Mouse (Mus musculus): ENCODE measurements around the gene Slc38a4.

Gene Slc38a4

DNA sequence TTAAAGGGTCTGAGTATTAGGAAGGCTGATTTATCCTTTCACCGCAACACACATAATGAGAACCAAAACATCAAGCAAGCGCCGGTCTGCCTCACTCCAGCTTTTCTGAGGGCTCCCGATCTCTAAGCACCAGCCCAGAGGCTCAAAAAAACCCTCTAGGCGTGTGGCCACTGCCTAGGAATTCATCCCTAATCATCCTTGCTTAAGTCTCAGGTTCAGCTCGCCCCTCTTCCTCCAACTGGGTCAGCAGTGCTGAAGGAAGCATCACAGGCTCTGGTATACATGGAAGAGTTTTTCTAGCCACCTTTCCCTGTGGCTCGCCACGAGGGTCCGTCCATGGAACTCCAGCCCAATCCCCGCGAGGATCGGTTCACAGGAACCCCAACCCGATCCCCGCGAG, 1.6 kb downstream of the Slc38a4 start:
- DNase-seq (ENCODE audit: low read depth, low spot score), result no peak

DNA sequence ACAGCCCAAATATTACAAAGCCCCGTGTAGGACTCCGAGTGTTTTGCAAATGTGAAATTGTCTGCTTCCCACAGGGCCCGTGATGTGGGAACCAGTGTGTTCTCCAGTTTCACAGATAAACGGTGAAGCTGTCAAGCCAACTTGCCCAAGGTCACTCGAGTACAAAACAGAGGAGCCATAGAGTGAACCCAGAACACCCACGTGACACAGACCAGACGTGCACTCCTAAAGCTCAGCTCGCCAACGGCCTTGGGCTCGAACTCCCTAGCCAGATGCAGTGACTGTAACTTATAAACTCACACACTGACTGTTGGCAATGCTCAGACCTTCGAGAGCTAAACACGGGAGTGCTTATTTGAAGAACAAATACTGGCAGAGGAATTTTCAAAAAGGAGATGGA, 5.3 kb downstream of the Slc38a4 start:
- no peak for DNase-seq (ENCODE audit: low read depth, low spot score)

GRCm38 (mm10) chr15:97050011-97050410, 5.7 kb downstream of the Slc38a4 start:
- DNase-seq (ENCODE audit: low read depth, low spot score), result no peak

GRCm38 (mm10) chr15:97049281-97049841, 6.4 kb downstream of the Slc38a4 start:
- DNase-seq (ENCODE audit: low read depth, low spot score), result no peak

DNA sequence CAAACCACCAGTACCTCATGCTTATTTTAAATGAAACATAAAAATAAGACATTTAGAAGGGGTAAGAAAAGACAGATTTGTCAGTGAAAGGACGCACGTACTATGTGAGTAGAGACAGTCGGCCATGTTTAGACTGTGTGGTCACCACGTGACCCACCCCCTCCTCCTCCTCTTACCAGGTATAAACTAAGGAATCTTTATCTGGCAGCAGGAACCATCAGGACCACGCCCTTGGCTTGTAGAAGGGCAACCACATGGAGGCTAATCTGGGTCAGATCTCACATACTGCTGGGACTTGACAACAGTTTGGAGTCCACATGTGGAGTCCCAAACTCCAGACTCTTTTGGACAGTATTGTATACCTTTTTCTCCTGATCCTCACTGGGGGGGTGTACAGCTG, 7.5 kb downstream of the Slc38a4 start:
- DNase-seq (ENCODE audit: low read depth, low spot score), result no peak

- DNase-seq (ENCODE audit: low read depth, low spot score), result no peak
Measured at GRCm38 (mm10) chr15:97043921-97044320, 11.8 kb downstream of the Slc38a4 start.

DNA sequence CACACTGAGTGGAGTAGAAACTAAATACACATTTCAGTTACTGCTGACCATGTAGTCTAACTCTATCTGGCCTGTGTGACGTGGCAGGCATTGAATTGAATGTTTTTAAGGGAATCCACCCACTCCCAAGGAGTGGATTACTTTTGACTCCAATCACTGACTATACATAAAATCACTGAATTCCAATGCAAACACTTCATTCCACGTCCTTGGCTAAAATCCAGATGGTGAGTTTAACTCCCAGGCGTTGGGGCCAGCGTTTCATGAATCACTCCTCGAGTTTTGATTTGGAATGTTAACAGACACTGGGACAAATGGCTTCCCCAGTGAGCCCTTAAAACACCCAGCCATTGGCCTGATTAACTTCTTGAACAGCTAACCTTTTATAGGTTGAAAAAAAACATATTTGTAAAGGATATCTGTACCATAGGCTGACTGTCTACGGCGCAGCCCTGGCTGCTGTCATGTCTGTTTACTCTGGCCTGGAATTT, 13.7 kb downstream of the Slc38a4 start:
- DNase-seq (ENCODE audit: low read depth, low spot score), result no peak

DNA sequence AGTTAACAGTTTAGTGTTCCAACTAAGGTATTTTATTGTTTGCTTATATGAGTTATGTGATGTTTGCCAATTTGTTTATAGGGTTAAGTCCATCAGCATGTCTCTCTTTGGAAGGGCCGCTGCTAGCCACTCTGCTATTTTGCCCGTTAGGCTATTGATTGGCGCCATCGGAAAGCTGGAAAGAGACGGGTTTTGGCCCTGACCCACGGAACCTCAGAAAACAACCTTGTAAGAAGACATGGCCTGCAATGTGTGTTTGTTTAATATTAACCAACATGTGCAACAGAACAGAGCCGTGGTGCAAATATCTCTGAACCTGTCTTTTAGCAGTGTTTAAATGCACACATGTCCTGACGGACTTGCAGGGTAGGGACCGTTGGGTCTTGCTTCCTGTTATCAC, 14.6 kb downstream of the Slc38a4 start:
- no peak for DNase-seq (ENCODE audit: low read depth, low spot score)

- no peak for DNase-seq (ENCODE audit: low read depth, low spot score)
Measured at GRCm38 (mm10) chr15:97037710-97038109, 18.0 kb downstream of the Slc38a4 start.

- no peak for DNase-seq (ENCODE audit: low read depth, low spot score)
Measured at GRCm38 (mm10) chr15:97035892-97036291, 19.9 kb downstream of the Slc38a4 start.

DNA sequence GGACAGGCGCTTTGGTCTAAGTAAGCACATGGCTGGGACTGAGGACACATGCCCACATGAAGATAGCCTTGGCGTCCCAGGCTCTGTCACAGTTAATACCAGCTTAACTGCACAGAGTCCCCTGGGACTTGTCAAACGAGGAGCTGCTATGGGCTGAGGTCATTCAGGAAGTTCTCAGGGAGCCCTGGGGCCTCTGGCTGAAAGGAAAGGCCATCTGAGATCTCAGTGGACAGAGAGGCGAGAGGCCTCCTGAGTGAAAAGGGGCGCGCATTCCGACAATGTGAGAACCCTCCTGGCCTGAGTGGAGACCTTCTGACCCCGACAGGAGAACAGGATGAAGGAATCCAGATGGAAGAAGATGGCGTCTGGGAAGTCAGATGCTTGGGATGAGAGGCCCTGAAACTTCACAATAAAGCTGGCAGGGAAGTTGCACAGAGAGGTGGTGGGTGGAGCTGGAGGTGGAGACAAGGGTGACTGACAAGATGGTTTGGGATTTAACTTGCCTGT, 22.2 kb downstream of the Slc38a4 start:
- DNase-seq (ENCODE audit: low read depth, low spot score), result no peak

DNA sequence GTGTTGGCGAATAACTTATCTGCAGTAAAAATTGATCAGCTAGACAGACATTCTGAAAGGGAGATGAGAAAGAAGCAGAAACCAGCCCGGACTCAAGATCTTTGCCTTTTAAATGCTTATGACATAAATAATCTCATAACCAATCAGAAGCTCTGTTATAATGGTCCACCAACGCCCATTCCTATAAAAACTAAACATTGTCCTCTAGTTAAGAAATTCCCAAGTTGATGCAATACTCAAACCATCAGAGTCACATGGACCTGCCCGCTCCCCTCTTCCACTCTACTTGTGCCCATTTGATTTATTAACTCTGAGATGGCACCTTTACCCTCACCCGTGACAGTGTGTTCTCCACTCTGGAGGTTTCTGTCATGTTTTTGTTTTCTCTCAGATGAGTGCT, 23.9 kb downstream of the Slc38a4 start:
- DNase-seq (ENCODE audit: low read depth, low spot score), result no peak

- no peak for DNase-seq (ENCODE audit: low read depth, low spot score)
Measured at GRCm38 (mm10) chr15:97030984-97031492, 24.7 kb downstream of the Slc38a4 start.

- no peak for DNase-seq (ENCODE audit: low read depth, low spot score)
Measured at GRCm38 (mm10) chr15:97030136-97030535, 25.6 kb downstream of the Slc38a4 start.

DNA sequence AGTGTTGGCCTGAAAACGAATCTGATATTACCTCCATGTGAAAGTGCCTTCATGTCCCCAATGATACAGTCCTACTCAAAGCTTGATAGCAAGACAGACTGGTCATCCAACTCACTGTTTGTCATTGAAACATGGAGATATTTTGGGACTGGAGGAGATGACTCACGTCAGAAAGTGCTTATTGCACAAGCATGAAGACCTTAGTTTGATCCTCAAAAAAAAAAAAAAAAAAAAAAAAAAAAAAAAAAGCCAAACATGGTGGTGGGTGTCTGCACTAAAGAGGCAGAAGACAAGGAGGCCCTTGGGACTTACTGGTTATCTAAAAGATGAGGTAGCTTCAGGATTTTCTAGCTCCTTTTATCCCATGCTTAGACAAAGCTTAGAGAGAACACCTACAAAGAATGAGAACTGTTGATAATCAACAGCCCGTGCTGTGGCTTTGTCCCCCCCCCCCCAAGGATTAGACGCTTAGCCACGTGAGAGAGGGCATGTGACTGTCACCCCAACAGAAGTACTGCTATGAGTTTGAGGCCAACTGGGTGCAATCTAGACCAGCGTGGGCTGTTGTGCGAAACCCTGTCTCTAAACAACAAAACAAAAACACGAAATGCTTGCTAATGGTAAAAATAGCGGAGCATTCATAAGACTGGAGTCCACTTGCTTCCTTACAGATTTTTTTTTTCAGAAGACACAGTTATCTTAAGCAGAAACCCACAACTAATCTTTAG, 26.5 kb downstream of the Slc38a4 start:
- no peak for DNase-seq (ENCODE audit: low read depth, low spot score)

DNA sequence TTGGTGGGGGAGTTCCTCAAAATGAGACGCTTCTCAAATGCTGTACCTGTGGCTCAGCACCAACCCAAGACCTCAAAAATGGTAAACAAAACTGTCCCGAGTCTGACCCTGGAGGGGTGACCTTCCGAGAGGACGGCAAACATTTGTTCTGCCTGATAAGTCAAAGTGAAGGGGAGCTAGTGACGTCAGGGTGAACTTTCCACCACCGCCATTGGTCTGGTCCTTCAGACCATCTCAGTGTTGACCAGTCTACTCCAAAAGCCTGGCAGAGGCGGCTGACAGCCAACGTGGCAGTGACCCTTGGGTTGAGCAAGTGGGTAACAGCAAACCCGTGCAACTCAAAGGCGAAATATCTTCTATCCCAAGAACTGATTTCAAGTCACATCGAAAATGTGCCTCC, 27.1 kb downstream of the Slc38a4 start:
- no peak for DNase-seq (ENCODE audit: low read depth, low spot score)

DNA sequence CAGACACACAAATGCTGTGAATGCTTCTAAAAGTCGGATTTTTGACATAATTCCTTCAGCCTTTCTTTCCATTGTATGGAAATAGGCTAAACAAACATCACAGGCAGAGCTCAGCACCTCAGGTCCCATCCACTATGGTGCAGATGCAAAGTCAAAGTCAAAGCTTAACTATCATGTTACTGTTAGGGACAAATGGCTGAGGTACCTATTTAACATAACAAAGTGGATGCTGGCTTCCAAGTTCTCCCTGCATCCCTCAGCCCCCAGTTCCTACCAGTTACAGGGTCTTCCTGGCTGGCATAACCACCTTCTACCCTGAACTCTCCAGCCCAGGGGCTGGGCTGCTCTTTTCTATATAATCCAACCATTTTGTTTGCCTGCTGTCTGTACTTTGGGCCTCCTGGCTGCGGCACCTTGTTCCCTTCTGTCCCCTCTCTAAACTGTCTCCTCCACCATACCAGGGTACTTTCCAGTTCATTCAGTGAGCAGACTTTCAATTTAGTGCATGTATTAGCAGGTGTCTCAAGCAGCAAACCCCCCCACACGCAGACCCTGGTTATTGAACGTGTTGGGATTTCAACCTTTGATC, 27.6 kb downstream of the Slc38a4 start:
- DNase-seq (ENCODE audit: low read depth, low spot score), result no peak

DNA sequence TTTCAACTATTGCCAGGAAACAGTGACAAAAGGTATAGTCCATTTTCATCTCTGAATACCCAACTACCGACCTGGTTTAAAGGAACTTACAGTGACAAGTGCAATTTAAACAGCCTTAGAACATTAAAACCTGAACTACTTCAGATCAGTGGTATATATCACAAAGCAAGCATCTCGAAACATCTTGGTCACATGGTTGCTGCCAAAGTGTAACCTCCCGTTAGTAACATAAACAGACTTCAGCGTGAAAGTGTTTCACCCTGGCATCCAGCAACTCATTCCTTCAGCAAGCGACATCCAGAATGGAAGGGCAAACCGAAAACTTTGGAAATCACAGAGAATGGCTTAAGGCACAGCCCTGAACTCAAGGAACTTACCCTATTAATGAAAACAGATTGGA, 29.1 kb downstream of the Slc38a4 start:
- DNase-seq (ENCODE audit: low read depth, low spot score), result no peak

DNA sequence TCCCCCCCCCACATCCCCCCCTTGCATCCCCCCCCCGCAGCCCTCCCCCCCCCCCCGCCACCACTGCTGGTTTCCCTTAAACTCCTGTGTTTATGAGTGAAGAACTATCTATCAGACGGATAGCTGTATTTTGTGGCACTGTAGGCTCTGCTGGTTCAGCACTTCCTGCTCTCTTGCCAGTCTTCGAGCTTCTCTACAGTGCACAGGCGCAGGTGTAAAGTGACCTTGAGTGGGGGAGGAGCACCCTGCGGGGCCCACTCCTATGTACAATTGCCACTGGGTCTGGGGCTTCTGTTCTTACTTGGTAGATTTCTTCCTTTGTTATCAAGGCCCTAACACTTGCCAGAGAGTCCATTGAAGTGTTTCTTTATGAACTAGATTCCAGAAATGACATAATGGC, 33.0 kb downstream of the Slc38a4 start:
- DNase-seq (ENCODE audit: low read depth, low spot score), result no peak

DNA sequence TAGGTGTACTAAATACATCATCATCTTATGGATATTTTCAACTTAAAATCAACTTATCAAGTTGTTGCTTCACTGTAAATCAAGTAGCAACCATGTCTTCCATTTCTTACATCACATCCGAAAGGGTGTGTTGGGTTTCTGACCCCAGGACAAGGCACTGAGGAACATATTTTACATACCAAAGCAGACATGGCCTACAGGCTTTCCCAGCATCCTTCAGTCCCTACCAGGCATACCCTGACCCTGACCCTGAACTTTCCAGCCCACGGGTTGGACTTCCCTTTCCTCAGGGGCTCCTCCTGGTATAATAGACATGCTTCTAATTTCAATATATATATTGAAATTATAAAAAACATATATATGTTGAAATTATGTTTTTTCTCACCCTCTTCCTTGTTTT, 33.5 kb downstream of the Slc38a4 start:
- no peak for DNase-seq (ENCODE audit: low read depth, low spot score)

- DNase-seq (ENCODE audit: low read depth, low spot score), result no peak
Measured at GRCm38 (mm10) chr15:97020221-97020620, 35.5 kb downstream of the Slc38a4 start.

- no peak for DNase-seq (ENCODE audit: low read depth, low spot score)
Measured at GRCm38 (mm10) chr15:97019323-97019722, 36.4 kb downstream of the Slc38a4 start.

DNA sequence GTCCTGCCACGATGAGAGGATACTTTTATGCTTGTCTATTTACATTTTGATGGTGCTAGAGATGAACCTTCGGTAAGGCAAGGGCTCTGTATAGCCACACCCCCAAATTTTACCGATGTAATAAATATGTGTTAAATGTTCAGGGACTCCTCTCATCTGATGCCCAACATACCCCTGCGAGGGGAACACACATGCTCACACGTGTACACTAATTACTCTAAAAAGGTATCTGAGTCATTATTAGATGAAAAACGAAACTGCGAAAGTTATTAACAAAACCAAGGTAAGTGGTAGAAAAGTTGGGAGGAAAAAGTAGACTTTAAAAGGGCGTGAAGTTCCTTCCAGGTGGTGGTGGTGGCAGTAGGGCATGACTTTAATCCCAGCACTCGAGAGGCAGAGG, 38.6 kb downstream of the Slc38a4 start:
- no peak for DNase-seq (ENCODE audit: low read depth, low spot score)
